Mouse (Mus musculus) G1E (cell line): Measurements from ENCODE around the gene Lsm7.

ENCODE experiments used
- CTCF ChIP-seq: IDR thresholded peaks from 2 replicates; pipeline ENCODE4 v1.5.1; 2012; ENCODE audit warnings: low read depth, low read length, inconsistent platforms, mixed read lengths
- GATA1 ChIP-seq: IDR thresholded peaks from 2 replicates; pipeline ENCODE4 v1.6.1; 2012; ENCODE audit warnings: borderline replicate concordance, low read length, inconsistent platforms, mixed read lengths
- GATA2 ChIP-seq: IDR thresholded peaks from 2 replicates; pipeline ENCODE4 v1.6.1; 2012; ENCODE audit warnings: low read depth, low read length, inconsistent platforms, borderline replicate concordance
- POLR2AphosphoS5 ChIP-seq: IDR thresholded peaks from 2 replicates; pipeline ENCODE4 v1.6.1; 2012; ENCODE audit warnings: low read depth, low read length, inconsistent platforms; ENCODE audit not compliant: insufficient replicate concordance

GRCm38 (mm10) chr10:80858350-80858935 lies 3.4 kb upstream of the Lsm7 start:
- TF ChIP-seq CTCF (no peak), GATA2 (no peak), POLR2AphosphoS5 (no peak), GATA1 (no peak)
